Mouse (Mus musculus) CH12.LX (cell line): Measurements from ENCODE around the gene Afdn. TPM values are rescaled to one million over a fixed set of nuclear protein-coding genes. Genes with fewer than 3 reads are reported as not detected.

Experiments
- DNase-seq: peaks from one replicate; pipeline ENCODE4 v3.0.0-alpha.2; 2013; ENCODE audit errors: extremely low read depth
- H3K27ac ChIP-seq: 2 replicates; pipeline ENCODE4 v1.5.1; 2012; ENCODE audit warnings: low read depth, mild to moderate bottlenecking, control low read depth, moderate library complexity; ENCODE audit not compliant: insufficient read depth
- H3K27me3 ChIP-seq: replicated peaks from 2 replicates; pipeline ENCODE3; 2012; ENCODE audit warnings: inconsistent platforms
- H3K36me3 ChIP-seq, 2 experiments: replicated peaks in 1 of 2; 2 replicates each; pipeline versions ENCODE3 to v1.6.1; 2012; ENCODE audit warnings: inconsistent platforms in 1 of 2, low read length in 1 of 2, mild to moderate bottlenecking in 1 of 2, mixed read lengths in 1 of 2, moderate library complexity in 1 of 2; ENCODE audit not compliant: control insufficient read depth in 1 of 2, insufficient read depth in 1 of 2
- H3K4me1 ChIP-seq, 2 experiments: 2 replicates each; pipeline ENCODE4 v1.6.1; 2012; ENCODE audit warnings: inconsistent platforms in 1 of 2, moderate library complexity in 1 of 2; ENCODE audit not compliant: insufficient read depth in 2 of 2, control insufficient read depth in 1 of 2
- H3K4me2 ChIP-seq: 2 replicates; pipeline ENCODE4 v1.6.1; 2012; ENCODE audit warnings: low read depth, mild to moderate bottlenecking, control low read depth; ENCODE audit not compliant: poor library complexity, insufficient read depth, severe bottlenecking
- H3K4me3 ChIP-seq, 3 experiments: fragments of 150-350 bp in 1 of 3; sonication (generic) in 1 of 3; replicated peaks in 1 of 3; 2 replicates each; pipeline versions ENCODE3 to v1.5.1; 2011 to 2012; ENCODE audit warnings: low read depth in 2 of 3, low read length in 2 of 3, mild to moderate bottlenecking in 2 of 3, moderate library complexity in 2 of 3, control low read depth in 1 of 3, improper control_type of control experiment in 1 of 3, inconsistent platforms in 1 of 3, mixed read lengths in 1 of 3; ENCODE audit not compliant: poor library complexity in 1 of 3
- H3K79me2 ChIP-seq: replicated peaks from 2 replicates; pipeline ENCODE4 v1.6.1; 2012; ENCODE audit warnings: mild to moderate bottlenecking, moderate library complexity; ENCODE audit not compliant: control insufficient read depth, poor library complexity, insufficient read depth, severe bottlenecking; ENCODE audit errors: extremely low read depth
- H3K9ac ChIP-seq: 2 replicates; pipeline ENCODE4 v1.6.1; 2012; ENCODE audit warnings: low read depth, mild to moderate bottlenecking, control low read depth, moderate library complexity; ENCODE audit not compliant: insufficient read depth
- H3K9me3 ChIP-seq: replicated peaks from 2 replicates; pipeline ENCODE3; 2012; ENCODE audit warnings: low read length, inconsistent platforms, mixed read lengths
- CHD2 ChIP-seq: IDR thresholded peaks from 2 replicates; pipeline ENCODE4 v1.6.1; 2011; ENCODE audit warnings: low read length, improper control_type of control experiment
- E2F4 ChIP-seq: IDR thresholded peaks from 2 replicates; pipeline ENCODE4 v1.6.1; 2011; ENCODE audit warnings: low read depth, low read length, improper control_type of control experiment; ENCODE audit not compliant: insufficient replicate concordance
- EP300 ChIP-seq: IDR thresholded peaks from 2 replicates; pipeline ENCODE4 v1.6.1; 2011; ENCODE audit warnings: low read length, improper control_type of control experiment
- HCFC1 ChIP-seq: IDR thresholded peaks from 2 replicates; pipeline ENCODE4 v1.6.1; 2012; ENCODE audit warnings: low read depth, mild to moderate bottlenecking, inconsistent platforms, low read length, improper control_type of control experiment
- JUN ChIP-seq: IDR thresholded peaks from 2 replicates; pipeline ENCODE4 v1.6.1; 2011; ENCODE audit warnings: low read depth, mild to moderate bottlenecking, low read length, improper control_type of control experiment, moderate library complexity; ENCODE audit not compliant: insufficient read depth
- JUND ChIP-seq: conservative IDR thresholded peaks from 2 replicates; pipeline ENCODE4 v1.6.1; 2011; ENCODE audit warnings: low read depth, low read length, improper control_type of control experiment
- KAT2A ChIP-seq: IDR thresholded peaks from 2 replicates; pipeline ENCODE4 v1.6.1; 2012; ENCODE audit warnings: low read length, improper control_type of control experiment, inconsistent platforms; ENCODE audit not compliant: insufficient replicate concordance
- MAX ChIP-seq: IDR thresholded peaks from 2 replicates; pipeline ENCODE4 v1.6.1; 2011; ENCODE audit warnings: low read length, improper control_type of control experiment
- MEF2A ChIP-seq: IDR thresholded peaks from 2 replicates; pipeline ENCODE4 v1.6.1; 2014; ENCODE audit warnings: low read depth, mild to moderate bottlenecking, inconsistent platforms, low read length, improper control_type of control experiment, borderline replicate concordance
- MXI1 ChIP-seq: IDR thresholded peaks from 2 replicates; pipeline ENCODE4 v1.6.1; 2011; ENCODE audit warnings: mild to moderate bottlenecking, low read depth, low read length, improper control_type of control experiment
- MYC ChIP-seq: IDR thresholded peaks from 2 replicates; pipeline ENCODE4 v1.6.1; 2011; ENCODE audit warnings: low read depth, mild to moderate bottlenecking, improper control_type of control experiment, low read length
- NRF1 ChIP-seq: IDR thresholded peaks from 2 replicates; pipeline ENCODE4 v1.6.1; 2014; ENCODE audit warnings: low read depth, mild to moderate bottlenecking, inconsistent platforms, low read length, improper control_type of control experiment, moderate library complexity
- POLR2A ChIP-seq: IDR thresholded peaks from 2 replicates; pipeline ENCODE4 v1.6.1; 2011; ENCODE audit warnings: low read depth, mild to moderate bottlenecking, improper control_type of control experiment, low read length
- RAD21 ChIP-seq: IDR thresholded peaks from 2 replicates; pipeline ENCODE4 v1.6.1; 2011; ENCODE audit warnings: low read depth, mild to moderate bottlenecking, low read length, improper control_type of control experiment, moderate library complexity
- SIN3A ChIP-seq: IDR thresholded peaks from 2 replicates; pipeline ENCODE4 v1.6.1; 2012; ENCODE audit warnings: low read length, improper control_type of control experiment, inconsistent platforms
- TBP ChIP-seq: conservative IDR thresholded peaks from 2 replicates; pipeline ENCODE4 v1.6.1; 2011; ENCODE audit warnings: low read depth, low read length, improper control_type of control experiment
- TCF12 ChIP-seq: IDR thresholded peaks from 2 replicates; pipeline ENCODE4 v1.6.1; 2014; ENCODE audit warnings: low read depth, mild to moderate bottlenecking, inconsistent platforms, low read length, improper control_type of control experiment
- ZC3H11A ChIP-seq: IDR thresholded peaks from 2 replicates; pipeline ENCODE4 v1.6.1; 2012; ENCODE audit warnings: low read depth, mild to moderate bottlenecking, inconsistent platforms, low read length, improper control_type of control experiment
- ZKSCAN1 ChIP-seq: IDR thresholded peaks from 2 replicates; pipeline ENCODE4 v1.6.1; 2012; ENCODE audit warnings: low read depth, inconsistent platforms, low read length, improper control_type of control experiment, borderline replicate concordance
- ZMIZ1 ChIP-seq: IDR thresholded peaks from 2 replicates; pipeline ENCODE4 v1.6.1; 2012; ENCODE audit warnings: low read depth, mild to moderate bottlenecking, inconsistent platforms, low read length, improper control_type of control experiment
- ZNF384 ChIP-seq: IDR thresholded peaks from 2 replicates; pipeline ENCODE4 v1.6.1; 2012; ENCODE audit warnings: low read depth, low read length, improper control_type of control experiment, inconsistent platforms
- dilution Hi-C: fragments of 300-500 bp; cut with MboI; formaldehyde crosslinking; loops from 2 replicates; pipeline ENCODE4 v1.14.3; 2020; ENCODE audit warnings: low sequenced_read_pairs; ENCODE audit not compliant: extremely low pct_unique_long_range_greater_than_20kb, extremely low pct_ligation_motif_present
- in situ Hi-C: fragments of 300-500 bp; cut with MboI; formaldehyde crosslinking; loops from 3 replicates; pipeline ENCODE4 v1.14.3; 2019; ENCODE audit warnings: low sequenced_read_pairs, low pct_ligation_motif_present, low pct_unique_long_range_greater_than_20kb, mixed read lengths
- polyA plus RNA-seq: library from polyadenylated mRNA; unstranded; fragments of >175 nt; gene quantifications from 2 replicates; pipeline ENCODE4 v1.2.1, GENCODE M21; 2012; ENCODE audit warnings: low read depth; ENCODE audit not compliant: insufficient read length
- total RNA-seq, 2 experiments: library from RNA; depleted of rRNA; stranded (reverse); fragments of 300-350 nt in 1 of 2; fragments of >200 nt in 1 of 2; gene quantifications; 2 replicates each; pipeline ENCODE4 v1.2.3; 2012 to 2014

Afdn gene
- total and polyA plus RNA-seq, 3 experiments: 11.5 to 18.3 (median 18.0) TPM

DNA sequence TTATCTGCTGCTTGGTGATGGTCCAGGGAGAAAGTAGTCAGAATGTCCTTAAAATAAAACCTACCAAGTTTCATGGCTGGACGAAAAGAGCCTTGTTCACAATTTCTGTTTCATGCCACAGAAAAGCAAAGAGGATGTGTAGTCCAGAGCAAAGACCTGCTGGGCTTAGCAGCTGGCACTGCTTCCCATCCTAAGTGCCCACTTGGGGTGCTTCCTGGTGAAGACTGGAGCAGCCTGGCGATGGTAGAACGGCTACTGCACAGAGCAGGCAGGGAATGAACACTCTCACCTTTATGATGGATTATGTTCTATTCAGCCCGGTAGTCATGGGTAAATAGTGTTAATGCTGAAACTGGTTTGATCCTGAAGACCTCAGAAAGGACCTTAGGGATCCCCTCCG lies 26.4 kb upstream of the Afdn start:
- in situ Hi-C loops (no loop called here), dilution Hi-C loops (no loop called here)
- H3K79me2 ChIP-seq: no peaks in the 10 kb centered on the region
- no peak overlapping the region for H3K27ac ChIP-seq
- no peak for DNase-seq
- peaks cover 0 to 26% of the 10 kb centered on the region in 2 experiments; a peak in 3 of 4 replicates for H3K4me1 ChIP-seq
- H3K36me3 ChIP-seq: no peaks in the 10 kb centered on the region
- no peak overlapping the region for H3K4me2 ChIP-seq
- no peak overlapping the region for H3K4me3 ChIP-seq
- TF ChIP-seq SIN3A: no peak
- TF ChIP-seq NRF1: no peak
- TF ChIP-seq JUND: no peak
- TF ChIP-seq MXI1: no peak
- no peak for TF ChIP-seq POLR2A
- no peaks in the 10 kb centered on the region for H3K27me3 ChIP-seq
- H3K9ac ChIP-seq: no peak overlapping the region
- H3K9me3 ChIP-seq: no peaks in the 10 kb centered on the region

DNA sequence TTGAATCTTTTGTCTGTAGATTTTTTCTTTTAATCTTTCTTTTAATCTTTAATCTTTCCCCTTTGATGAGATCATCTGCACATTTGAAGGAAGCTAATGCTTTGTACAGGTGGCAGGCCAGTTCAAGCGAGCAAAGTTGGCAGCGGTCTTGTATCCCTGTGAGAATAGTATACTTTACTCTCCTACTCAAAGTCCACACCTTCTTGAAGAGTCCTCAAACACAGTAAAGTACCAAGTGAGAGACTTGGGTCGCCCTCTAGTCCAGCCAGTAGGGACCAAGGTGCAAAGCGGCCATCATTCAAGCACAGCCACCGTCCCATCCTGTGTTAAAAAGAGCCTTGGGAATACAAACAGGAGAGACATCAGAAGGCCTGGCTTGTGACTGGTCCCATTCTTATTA lies 25.3 kb upstream of the Afdn start:
- Histone ChIP-seq H3K36me3 (no peaks in the 10 kb centered on the region), H3K79me2 (no peaks in the 10 kb centered on the region), H3K9me3 (no peaks in the 10 kb centered on the region), H3K4me3 (no peak overlapping the region), H3K27ac (no peak overlapping the region), H3K4me1 (peaks cover 0 to 30% of the 10 kb centered on the region in 2 experiments; a peak in 3 of 4 replicates), H3K27me3 (no peaks in the 10 kb centered on the region), H3K9ac (no peak overlapping the region), H3K4me2 (no peak overlapping the region)
- DNase-seq: no peak
- dilution Hi-C loops (no loop called here), in situ Hi-C loops (no loop called here)
- TF ChIP-seq JUN (no peak), TBP (no peak), ZC3H11A (no peak), ZNF384 (no peak), NRF1 (no peak), SIN3A (no peak), POLR2A (no peak), MYC (no peak), MEF2A (no peak), ZKSCAN1 (no peak), MAX (no peak), EP300 (no peak), CHD2 (no peak), ZMIZ1 (no peak), E2F4 (no peak), HCFC1 (no peak), RAD21 (no peak), KAT2A (no peak), TCF12 (no peak)
